Mouse (Mus musculus) cerebellum, postnatal 36 days (tissue): ENCODE data around the gene Gemin5.

ENCODE experiments used
- DNase-seq, 2 experiments: peaks; one replicate each; pipeline ENCODE4 v3.0.0; 2021 to 2022; ENCODE audit warnings: mixed read lengths in 2 of 2

Gene Gemin5

GRCm38 (mm10) chr11:58169666-58170065 lies 1.3 kb upstream of the Gemin5 start:
- no peak for DNase-seq

- DNase-seq: peak in 1 of 2 experiments; percentile 8
These were observed 545 bp downstream of the Gemin5 start for GRCm38 (mm10) chr11:58167822-58168166.

GRCm38 (mm10) chr11:58165072-58165471 lies 3.3 kb downstream of the Gemin5 start:
- DNase-seq: no peak

GRCm38 (mm10) chr11:58156871-58157270 lies 11.5 kb downstream of the Gemin5 start:
- no peak for DNase-seq

- no peak for DNase-seq
These were observed 12.9 kb downstream of the Gemin5 start for GRCm38 (mm10) chr11:58155458-58155857.

- peak; percentile 39 to 55 for DNase-seq
These were observed 22.1 kb downstream of the Gemin5 start for GRCm38 (mm10) chr11:58146241-58146640.

- no peak for DNase-seq
These were observed 24.5 kb downstream of the Gemin5 start for GRCm38 (mm10) chr11:58143704-58144426.

- no peak for DNase-seq
These were observed 28.9 kb downstream of the Gemin5 start for GRCm38 (mm10) chr11:58139466-58139865.

- DNase-seq: no peak
These were observed 29.5 kb downstream of the Gemin5 start for GRCm38 (mm10) chr11:58138821-58139220.

GRCm38 (mm10) chr11:58136677-58137076 lies 31.7 kb downstream of the Gemin5 start:
- no peak for DNase-seq

- no peak for DNase-seq
These were observed 33.0 kb downstream of the Gemin5 start for GRCm38 (mm10) chr11:58135296-58135695.

GRCm38 (mm10) chr11:58134869-58135268 lies 33.5 kb downstream of the Gemin5 start:
- no peak for DNase-seq

- DNase-seq: no peak
These were observed 36.3 kb downstream of the Gemin5 start for GRCm38 (mm10) chr11:58132026-58132425.

GRCm38 (mm10) chr11:58129302-58129843 lies 39.0 kb downstream of the Gemin5 start:
- no peak for DNase-seq

- no peak for DNase-seq
These were observed 40.8 kb downstream of the Gemin5 start for GRCm38 (mm10) chr11:58127544-58127943.

- DNase-seq: peak; percentile 65
These were observed 41.8 kb downstream of the Gemin5 start for GRCm38 (mm10) chr11:58126397-58127160.

- DNase-seq: no peak
These were observed 43.3 kb downstream of the Gemin5 start for GRCm38 (mm10) chr11:58125021-58125420.

- peak; percentile 23 to 46 for DNase-seq
These were observed 44.6 kb downstream of the Gemin5 start for GRCm38 (mm10) chr11:58123711-58124110.

GRCm38 (mm10) chr11:58121351-58121750 lies 47.0 kb downstream of the Gemin5 start:
- DNase-seq: no peak

GRCm38 (mm10) chr11:58120655-58121054 lies 47.7 kb downstream of the Gemin5 start:
- DNase-seq: no peak

GRCm38 (mm10) chr11:58117044-58117652 lies 51.2 kb downstream of the Gemin5 start:
- no peak for DNase-seq

GRCm38 (mm10) chr11:58116560-58116959 lies 51.8 kb downstream of the Gemin5 start:
- DNase-seq: no peak

- no peak for DNase-seq
These were observed 60.5 kb downstream of the Gemin5 start for GRCm38 (mm10) chr11:58107664-58108337.
